In the genomic region with DNA sequence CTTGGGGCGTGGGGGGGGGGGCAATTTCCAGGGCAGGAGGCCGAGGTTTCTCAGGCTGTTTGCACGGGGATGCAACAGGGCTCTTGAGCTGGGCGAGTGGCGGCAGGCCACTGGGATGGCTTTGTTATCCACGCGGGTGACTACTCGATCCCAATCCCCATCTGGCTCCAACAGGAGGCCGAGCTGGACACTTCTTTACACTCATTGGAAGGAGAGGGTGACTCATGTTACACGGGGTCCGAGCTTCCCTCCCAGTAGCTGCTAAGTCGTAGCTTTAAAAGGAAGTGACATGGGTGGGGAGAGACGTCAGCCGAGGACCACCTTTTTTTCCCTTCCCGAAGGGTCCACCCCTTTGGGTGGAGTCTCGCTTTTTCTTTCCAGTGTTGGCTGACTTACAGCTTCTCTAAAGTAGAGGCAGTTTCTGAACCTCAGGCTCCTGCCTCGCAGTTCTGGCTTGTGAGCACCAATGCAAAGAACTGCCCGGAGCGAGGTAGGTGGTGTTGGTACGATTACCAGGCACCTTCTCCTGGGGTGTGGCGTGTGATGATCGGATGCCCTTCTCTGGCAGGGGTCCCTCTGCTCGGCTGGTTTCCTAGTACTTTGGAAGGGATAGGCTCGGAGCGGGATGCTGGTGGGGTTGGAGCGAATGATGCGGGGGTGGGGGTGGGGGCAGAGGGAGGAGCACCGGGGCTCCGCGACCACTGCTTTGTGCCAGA, we compare ENCODE assay signal across 8 mouse cellular contexts. TPM values are rescaled to one million over a fixed set of nuclear protein-coding genes. Genes with fewer than 3 reads are reported as not detected.
DNase-seq lines count a peak whose midpoint lies in the region; ATAC-seq and TF ChIP-seq lines count a peak whose summit lies in the region.

No protein-coding gene starts in this region.

- 0% methylated on average over 30 of the region's 30 CpGs for WGBS in forebrain, embryonic 12.5 days
- WGBS in heart, postnatal 0 days = under 1% methylated on average over 30 of the region's 30 CpGs
- WGBS in liver, embryonic 15.5 days (ENCODE audit: insufficient replicate concordance) = under 1% methylated on average over 30 of the region's 30 CpGs
- under 1% methylated on average over 30 of the region's 30 CpGs for WGBS in neural tube, embryonic 11.5 days
- WGBS in stomach, postnatal 0 days = under 1% methylated on average over 30 of the region's 30 CpGs

- DNase-seq in c-Kit-positive CD71-positive TER-119-positive erythroid progenitor cells, embryonic 14.5 days (ENCODE audit: low spot score) = peak; percentile 86
- peak; percentile 93 for DNase-seq in heart, postnatal 0 days (ENCODE audit: low spot score)
- peak; percentile 69 to 81 for DNase-seq in kidney, postnatal 36 days
- peak; percentile 87 for DNase-seq in neural tube, embryonic 11.5 days (ENCODE audit: low spot score)
- DNase-seq in stomach, postnatal 0 days (ENCODE audit: low spot score) = peak; percentile 76

- TF ChIP-seq CTCF in ES-Bruce4 (IDR thresholded peaks at IDR 0.05; ENCODE audit: low read depth, low read length) = no peak
- no peak for TF ChIP-seq CTCF in heart, postnatal 0 days (IDR thresholded peaks at IDR 0.05; ENCODE audit: low read depth)
- no peak for TF ChIP-seq CTCF in stomach, postnatal 0 days (IDR thresholded peaks at IDR 0.05; ENCODE audit: low read depth)

- ATAC-seq in forebrain, embryonic 12.5 days (ENCODE audit: low FRiP score) = peak; percentile 93
- ATAC-seq in heart, postnatal 0 days (ENCODE audit: insufficient read depth, low read depth) = peak; percentile 92
- ATAC-seq in liver, embryonic 15.5 days (ENCODE audit: insufficient read depth) = peak; percentile 84
- ATAC-seq in neural tube, embryonic 11.5 days (ENCODE audit: insufficient read depth, low FRiP score, low TSS enrichment) = peak; percentile 93
- ATAC-seq in stomach, postnatal 0 days (ENCODE audit: low FRiP score, low TSS enrichment) = peak; percentile 94

- H3K27ac ChIP-seq in ES-Bruce4 (ENCODE audit: insufficient read depth, low read length) = peak overlapping the region; percentile 87
- H3K27ac ChIP-seq in forebrain, embryonic 12.5 days = peak overlapping the region; percentile 93
- H3K27ac ChIP-seq in heart, postnatal 0 days (ENCODE audit: low read depth) = peak overlapping the region; percentile 80
- H3K27ac ChIP-seq in liver, embryonic 15.5 days (replicated peaks) = peak overlapping the region; percentile 92
- H3K27ac ChIP-seq in neural tube, embryonic 11.5 days (ENCODE audit: low read depth, low read length) = peak overlapping the region; percentile 91
- peak overlapping the region; percentile 87 for H3K27ac ChIP-seq in stomach, postnatal 0 days (replicated peaks)

- peaks cover 11% of the 10 kb centered on the region for H3K9me3 ChIP-seq in ES-Bruce4 (replicated peaks; ENCODE audit: control insufficient read depth, insufficient read depth, low read length, poor library complexity, severe bottlenecking)
- no peaks in the 10 kb centered on the region for H3K9me3 ChIP-seq in forebrain, embryonic 12.5 days
- no peaks in the 10 kb centered on the region for H3K9me3 ChIP-seq in heart, postnatal 0 days (replicated peaks; ENCODE audit: control insufficient read depth, low read length)
- 0 out of 2 replicates have a peak, but pooled peaks cover 3% of the 10 kb centered on the region for H3K9me3 ChIP-seq in liver, embryonic 15.5 days (replicated peaks)
- no peaks in the 10 kb centered on the region for H3K9me3 ChIP-seq in neural tube, embryonic 11.5 days (ENCODE audit: control insufficient read depth, low read length)
- H3K9me3 ChIP-seq in stomach, postnatal 0 days (ENCODE audit: control insufficient read depth, low read length) = no peaks in the 10 kb centered on the region

- peaks cover 4% of the 10 kb centered on the region for H3K4me1 ChIP-seq in ES-Bruce4 (ENCODE audit: control insufficient read depth, insufficient read depth, low read length)
- H3K4me1 ChIP-seq in forebrain, embryonic 12.5 days = peaks cover 27% of the 10 kb centered on the region
- H3K4me1 ChIP-seq in heart, postnatal 0 days (ENCODE audit: control insufficient read depth, insufficient read depth) = no peaks in the 10 kb centered on the region
- peaks cover 55% of the 10 kb centered on the region for H3K4me1 ChIP-seq in liver, embryonic 15.5 days (replicated peaks)
- peaks cover 6% of the 10 kb centered on the region for H3K4me1 ChIP-seq in neural tube, embryonic 11.5 days (ENCODE audit: control insufficient read depth, insufficient read depth, low read length)
- no peaks in the 10 kb centered on the region for H3K4me1 ChIP-seq in stomach, postnatal 0 days (replicated peaks; ENCODE audit: control insufficient read depth, insufficient read depth)

- TF ChIP-seq EP300 in ES-Bruce4 (IDR thresholded peaks at IDR 0.05; ENCODE audit: insufficient read depth, low read depth, low read length) = no peak
- TF ChIP-seq EP300 in heart, postnatal 0 days (IDR thresholded peaks at IDR 0.05; ENCODE audit: low read depth) = no peak
- no peak for TF ChIP-seq EP300 in stomach, postnatal 0 days (optimal IDR thresholded peaks at IDR 0.05)

- peak overlapping the region; percentile 85 for H3K9ac ChIP-seq in ES-Bruce4 (ENCODE audit: low read depth, poor library complexity, severe bottlenecking)
- peak overlapping the region; percentile 74 for H3K9ac ChIP-seq in forebrain, embryonic 12.5 days
- H3K9ac ChIP-seq in heart, postnatal 0 days (replicated peaks; ENCODE audit: low read depth, low read length) = peak overlapping the region; percentile 70
- peak overlapping the region; percentile 94 for H3K9ac ChIP-seq in liver, embryonic 15.5 days
- H3K9ac ChIP-seq in neural tube, embryonic 11.5 days (ENCODE audit: low read length) = peak overlapping the region; percentile 62
- peak overlapping the region; percentile 68 for H3K9ac ChIP-seq in stomach, postnatal 0 days (ENCODE audit: low read length)

- H3K27me3 ChIP-seq in ES-Bruce4 (ENCODE audit: control insufficient read depth, insufficient read depth, low read length, poor library complexity, severe bottlenecking) = no peaks in the 10 kb centered on the region
- H3K27me3 ChIP-seq in forebrain, embryonic 12.5 days = no peaks in the 10 kb centered on the region
- no peaks in the 10 kb centered on the region for H3K27me3 ChIP-seq in heart, postnatal 0 days (ENCODE audit: control insufficient read depth, insufficient read depth, low read length)
- H3K27me3 ChIP-seq in liver, embryonic 15.5 days = no peaks in the 10 kb centered on the region
- no peaks in the 10 kb centered on the region for H3K27me3 ChIP-seq in neural tube, embryonic 11.5 days (ENCODE audit: control insufficient read depth, insufficient read depth, low read length)
- no peaks in the 10 kb centered on the region for H3K27me3 ChIP-seq in stomach, postnatal 0 days (ENCODE audit: control insufficient read depth, insufficient read depth, low read length)

- peak overlapping the region; percentile 68 for H3K4me2 ChIP-seq in forebrain, embryonic 12.5 days
- peak overlapping the region; percentile 72 for H3K4me2 ChIP-seq in heart, postnatal 0 days (ENCODE audit: low read depth, low read length)
- H3K4me2 ChIP-seq in liver, embryonic 15.5 days = peak overlapping the region; percentile 98
- peak overlapping the region; percentile 83 for H3K4me2 ChIP-seq in neural tube, embryonic 11.5 days (ENCODE audit: low read depth)
- H3K4me2 ChIP-seq in stomach, postnatal 0 days (replicated peaks; ENCODE audit: low read depth) = peak overlapping the region; percentile 79

- H3K36me3 ChIP-seq in ES-Bruce4 (ENCODE audit: control insufficient read depth, insufficient read depth, low read length, poor library complexity, severe bottlenecking) = no peaks in the 10 kb centered on the region; the same call in 1 of the 2 replicates
- H3K36me3 ChIP-seq in forebrain, embryonic 12.5 days (replicated peaks) = 0 out of 2 replicates have a peak, but pooled peaks cover 3% of the 10 kb centered on the region
- H3K36me3 ChIP-seq in heart, postnatal 0 days (replicated peaks; ENCODE audit: control insufficient read depth, insufficient read depth, low read length) = no peaks in the 10 kb centered on the region
- H3K36me3 ChIP-seq in liver, embryonic 15.5 days (replicated peaks) = peaks cover 10% of the 10 kb centered on the region
- H3K36me3 ChIP-seq in neural tube, embryonic 11.5 days (ENCODE audit: control insufficient read depth, insufficient read depth, low read length) = no peaks in the 10 kb centered on the region
- H3K36me3 ChIP-seq in stomach, postnatal 0 days (ENCODE audit: control insufficient read depth, insufficient read depth, low read length) = no peaks in the 10 kb centered on the region

- peak overlapping the region; percentile 96 for H3K4me3 ChIP-seq in ES-Bruce4 (ENCODE audit: low read depth, low read length)
- H3K4me3 ChIP-seq in forebrain, embryonic 12.5 days (replicated peaks) = peak overlapping the region; percentile 63
- peak overlapping the region; percentile 62 for H3K4me3 ChIP-seq in heart, postnatal 0 days (ENCODE audit: low read depth, low read length)
- H3K4me3 ChIP-seq in liver, embryonic 15.5 days (replicated peaks) = peak overlapping the region; percentile 85
- H3K4me3 ChIP-seq in neural tube, embryonic 11.5 days (ENCODE audit: low read depth, low read length) = peak overlapping the region; percentile 53
- H3K4me3 ChIP-seq in stomach, postnatal 0 days (ENCODE audit: low read depth, low read length) = peak overlapping the region; percentile 53

- TF ChIP-seq POLR2A in ES-Bruce4 (IDR thresholded peaks at IDR 0.05; ENCODE audit: insufficient read depth, low read length) = peak; percentile 80

RNA-seq across cellular contexts. Expression of a gene that starts 0.6 kb away (rescaled TPM):
- 80.4 and 83.7 TPM in 2 replicates for polyA plus RNA-seq in ES-Bruce4 (2011; ENCODE audit: insufficient read depth, insufficient read length, low read depth, missing spikeins)
- polyA plus RNA-seq in forebrain, embryonic 12.5 days (2016; fragmentation: Nextera tagmentation; extraction: Ambion mirVana) = 40.6 and 40.9 TPM in 2 replicates
- total RNA-seq in heart, postnatal 0 days (2014; rRNA removed; ENCODE audit: low replicate concordance) = 11.9 and 13.4 TPM in 2 replicates
- polyA plus RNA-seq in heart, postnatal 0 days (2015; fragmentation: Nextera tagmentation; extraction: Ambion mirVana) = 7.0 and 9.2 TPM in 2 replicates
- 25.7 and 25.8 TPM in 2 replicates for polyA plus RNA-seq in liver, embryonic 15.5 days (2015; fragmentation: Nextera tagmentation; extraction: Ambion mirVana)
- polyA plus RNA-seq in neural tube, embryonic 11.5 days (2014; fragmentation: Nextera tagmentation; extraction: Ambion mirVana) = 24.3 and 26.0 TPM in 2 replicates
- polyA plus RNA-seq in stomach, postnatal 0 days (2015; fragmentation: Nextera tagmentation; extraction: Ambion mirVana) = 18.7 and 19.5 TPM in 2 replicates

Comparison
In these comparisons a context has a peak if more than half of its experiments do, and no peak if none do; other contexts are left out.
1. Peak in every context shown above with its lines: DNase-seq, ATAC-seq, H3K4me3 ChIP-seq and H3K27ac ChIP-seq.